Mouse (Mus musculus): ENCODE results near the gene Plppr1. TPM values are rescaled to one million over a fixed set of nuclear protein-coding genes. Genes with fewer than 3 reads are reported as not detected.

The Plppr1 gene
- polyA plus RNA-seq, 1 experiment from 2014 or later, result 0.70 TPM

DNA sequence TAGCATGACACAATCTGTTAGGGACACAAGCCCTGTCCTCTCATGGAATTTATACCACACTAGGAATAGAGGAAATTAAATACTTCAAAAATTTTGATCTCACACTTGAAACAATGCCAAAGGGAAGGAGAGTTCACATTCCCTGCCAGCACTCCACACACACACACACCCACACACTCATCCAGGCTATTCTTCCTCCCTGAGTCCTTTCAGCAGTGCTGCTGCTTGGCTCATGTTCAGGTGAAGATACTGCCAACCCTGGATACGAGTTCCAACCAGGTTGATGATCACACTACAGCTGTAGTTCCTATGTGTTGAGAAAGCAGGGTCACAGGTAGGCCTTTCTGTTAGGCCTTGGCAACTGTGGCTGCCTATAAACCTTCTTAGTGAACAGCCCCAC lies 165.9 kb downstream of the Plppr1 start:
- WGBS, result 67% methylated on average over 1 of the region's 1 CpGs
- Histone ChIP-seq H3K4me1 (replicated peaks; ENCODE audit: control insufficient read depth, insufficient read depth, low read length) (no peaks in the 10 kb centered on the region), H3K4me3 (ENCODE audit: low read depth, low read length) (no peak overlapping the region), H3K27ac (ENCODE audit: low read depth, low read length) (no peak overlapping the region), H3K4me2 (no peak overlapping the region), H3K36me3 (ENCODE audit: control insufficient read depth, insufficient read depth, low read length) (no peaks in the 10 kb centered on the region), H3K27me3 (replicated peaks; ENCODE audit: control insufficient read depth, insufficient read depth, low read length) (no peaks in the 10 kb centered on the region), H3K9me3 (ENCODE audit: control insufficient read depth, low read length) (no peaks in the 10 kb centered on the region), H3K9ac (ENCODE audit: low read depth, low read length) (no peak overlapping the region)
- no peak for DNase-seq (ENCODE audit: low spot score)
- no peak for ATAC-seq (replicated peaks; ENCODE audit: low FRiP score)

DNA sequence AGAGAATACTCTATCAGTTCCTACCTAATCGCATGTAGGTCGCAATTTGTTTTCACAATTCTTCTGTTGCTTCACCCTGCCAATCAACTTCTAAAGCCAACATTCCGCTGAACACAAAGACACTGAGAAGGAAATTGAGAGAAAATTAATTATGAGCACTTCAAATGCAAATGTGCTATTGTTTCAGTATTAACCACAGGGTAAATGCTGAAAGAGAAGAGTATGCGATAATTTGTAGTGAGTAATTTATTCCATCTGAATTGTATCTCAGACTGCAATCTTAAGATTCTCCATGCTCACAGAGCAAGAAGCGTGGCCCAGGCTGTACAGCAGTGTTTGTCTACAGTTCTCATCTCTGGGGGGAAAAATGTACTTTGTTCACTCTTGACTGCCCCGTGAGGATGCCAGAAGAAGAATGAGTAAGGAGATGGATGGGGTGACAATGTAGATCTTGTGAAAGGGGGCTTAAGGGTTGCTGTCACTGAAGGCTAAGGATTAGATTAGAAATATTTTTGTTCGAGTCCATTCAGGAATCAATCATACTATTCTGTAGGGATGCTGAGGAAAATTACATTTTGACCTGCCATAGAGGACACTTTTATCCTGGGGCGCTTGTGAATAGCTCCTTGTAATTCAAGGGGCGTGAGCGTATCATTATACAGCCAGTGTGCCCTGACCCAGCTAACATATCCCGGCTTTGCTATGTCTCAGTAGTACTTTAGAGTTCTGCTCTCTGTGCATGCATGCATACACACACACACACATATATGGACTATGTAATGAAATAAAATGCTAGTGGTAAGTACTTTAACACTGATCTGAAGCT lies 173.3 kb downstream of the Plppr1 start:
- no peaks in the 10 kb centered on the region for H3K36me3 ChIP-seq (ENCODE audit: control insufficient read depth, insufficient read depth, low read length)
- no peak for DNase-seq (ENCODE audit: low spot score)
- H3K4me2 ChIP-seq, result no peak overlapping the region
- 72% methylated on average over 11 of the region's 11 CpGs for WGBS
- H3K27ac ChIP-seq (ENCODE audit: low read depth, low read length), result no peak overlapping the region
- H3K4me3 ChIP-seq (ENCODE audit: low read depth, low read length), result no peak overlapping the region
- H3K9ac ChIP-seq (ENCODE audit: low read depth, low read length), result no peak overlapping the region
- H3K9me3 ChIP-seq (ENCODE audit: control insufficient read depth, low read length), result no peaks in the 10 kb centered on the region
- no peaks in the 10 kb centered on the region for H3K4me1 ChIP-seq (replicated peaks; ENCODE audit: control insufficient read depth, insufficient read depth, low read length)
- no peak for ATAC-seq (replicated peaks; ENCODE audit: low FRiP score)
- H3K27me3 ChIP-seq (replicated peaks; ENCODE audit: control insufficient read depth, insufficient read depth, low read length), result no peaks in the 10 kb centered on the region

- 48% methylated on average over 3 of the region's 3 CpGs for WGBS
These were observed 173.9 kb downstream of the Plppr1 start for GRCm38 (mm10) chr4:49233032-49233406.

GRCm38 (mm10) chr4:49238111-49238510 lies 179.0 kb downstream of the Plppr1 start:
- no peak overlapping the region for H3K4me2 ChIP-seq
- DNase-seq (ENCODE audit: low spot score) (no peak), ATAC-seq (replicated peaks; ENCODE audit: low FRiP score) (no peak)
- no peaks in the 10 kb centered on the region for H3K9me3 ChIP-seq (ENCODE audit: control insufficient read depth, low read length)
- no peak overlapping the region for H3K27ac ChIP-seq (ENCODE audit: low read depth, low read length)
- H3K36me3 ChIP-seq (ENCODE audit: control insufficient read depth, insufficient read depth, low read length), result no peaks in the 10 kb centered on the region
- no peaks in the 10 kb centered on the region for H3K27me3 ChIP-seq (replicated peaks; ENCODE audit: control insufficient read depth, insufficient read depth, low read length)
- H3K4me1 ChIP-seq (replicated peaks; ENCODE audit: control insufficient read depth, insufficient read depth, low read length), result no peaks in the 10 kb centered on the region
- WGBS, result 93% methylated on average over 4 of the region's 4 CpGs
- H3K4me3 ChIP-seq (ENCODE audit: low read depth, low read length), result no peak overlapping the region
- no peak overlapping the region for H3K9ac ChIP-seq (ENCODE audit: low read depth, low read length)

More at GRCm38 (mm10) chr4:49233032-49233406, 173.9 kb downstream of the Plppr1 start:
- H3K27ac ChIP-seq (ENCODE audit: low read depth, low read length), result no peak overlapping the region
- DNase-seq (ENCODE audit: low spot score), result no peak
- no peaks in the 10 kb centered on the region for H3K27me3 ChIP-seq (replicated peaks; ENCODE audit: control insufficient read depth, insufficient read depth, low read length)
- no peak for ATAC-seq (replicated peaks; ENCODE audit: low FRiP score)
- H3K9me3 ChIP-seq (ENCODE audit: control insufficient read depth, low read length), result no peaks in the 10 kb centered on the region
- no peak overlapping the region for H3K4me3 ChIP-seq (ENCODE audit: low read depth, low read length)
- H3K4me1 ChIP-seq (replicated peaks; ENCODE audit: control insufficient read depth, insufficient read depth, low read length), result no peaks in the 10 kb centered on the region
- H3K36me3 ChIP-seq (ENCODE audit: control insufficient read depth, insufficient read depth, low read length), result no peaks in the 10 kb centered on the region
- no peak overlapping the region for H3K4me2 ChIP-seq
- no peak overlapping the region for H3K9ac ChIP-seq (ENCODE audit: low read depth, low read length)

- no peaks in the 10 kb centered on the region for H3K27me3 ChIP-seq (replicated peaks; ENCODE audit: control insufficient read depth, insufficient read depth, low read length)
- no peak overlapping the region for H3K9ac ChIP-seq (ENCODE audit: low read depth, low read length)
- H3K4me2 ChIP-seq, result no peak overlapping the region
- ATAC-seq (replicated peaks; ENCODE audit: low FRiP score) (no peak), DNase-seq (ENCODE audit: low spot score) (no peak)
- H3K27ac ChIP-seq (ENCODE audit: low read depth, low read length), result no peak overlapping the region
- H3K4me1 ChIP-seq (replicated peaks; ENCODE audit: control insufficient read depth, insufficient read depth, low read length), result no peaks in the 10 kb centered on the region
- WGBS, result 85% methylated on average over 5 of the region's 5 CpGs
- H3K36me3 ChIP-seq (ENCODE audit: control insufficient read depth, insufficient read depth, low read length), result no peaks in the 10 kb centered on the region
- H3K9me3 ChIP-seq (ENCODE audit: control insufficient read depth, low read length), result no peaks in the 10 kb centered on the region
- no peak overlapping the region for H3K4me3 ChIP-seq (ENCODE audit: low read depth, low read length)
These were observed 180.4 kb downstream of the Plppr1 start for GRCm38 (mm10) chr4:49239451-49239850.

DNA sequence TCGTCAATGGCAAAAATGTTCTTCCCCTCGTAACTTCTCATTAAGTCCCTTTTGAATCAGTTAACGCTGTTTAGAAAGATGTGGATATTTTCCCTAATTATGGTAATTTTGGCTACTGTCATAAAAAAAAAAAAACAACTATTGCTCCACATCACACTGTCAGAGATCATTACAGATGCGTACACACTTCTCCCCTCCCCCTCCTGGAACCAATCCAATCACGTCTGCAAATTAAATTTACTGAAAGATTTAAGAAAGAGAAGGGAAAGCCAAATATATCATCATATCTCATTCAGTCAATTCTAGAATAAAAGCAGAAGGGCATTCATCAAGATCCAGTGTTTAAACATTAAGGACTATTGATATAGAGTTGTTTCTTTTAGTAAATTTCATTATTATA lies 185.7 kb downstream of the Plppr1 start:
- H3K27me3 ChIP-seq (replicated peaks; ENCODE audit: control insufficient read depth, insufficient read depth, low read length), result no peaks in the 10 kb centered on the region
- no peaks in the 10 kb centered on the region for H3K4me1 ChIP-seq (replicated peaks; ENCODE audit: control insufficient read depth, insufficient read depth, low read length)
- no peak for DNase-seq (ENCODE audit: low spot score)
- no peaks in the 10 kb centered on the region for H3K36me3 ChIP-seq (ENCODE audit: control insufficient read depth, insufficient read depth, low read length)
- no peak overlapping the region for H3K4me3 ChIP-seq (ENCODE audit: low read depth, low read length)
- no peak for ATAC-seq (replicated peaks; ENCODE audit: low FRiP score)
- H3K27ac ChIP-seq (ENCODE audit: low read depth, low read length), result no peak overlapping the region
- WGBS, result 76% methylated on average over 5 of the region's 5 CpGs
- H3K9me3 ChIP-seq (ENCODE audit: control insufficient read depth, low read length), result no peaks in the 10 kb centered on the region
- no peak overlapping the region for H3K9ac ChIP-seq (ENCODE audit: low read depth, low read length)
- no peak overlapping the region for H3K4me2 ChIP-seq

DNA sequence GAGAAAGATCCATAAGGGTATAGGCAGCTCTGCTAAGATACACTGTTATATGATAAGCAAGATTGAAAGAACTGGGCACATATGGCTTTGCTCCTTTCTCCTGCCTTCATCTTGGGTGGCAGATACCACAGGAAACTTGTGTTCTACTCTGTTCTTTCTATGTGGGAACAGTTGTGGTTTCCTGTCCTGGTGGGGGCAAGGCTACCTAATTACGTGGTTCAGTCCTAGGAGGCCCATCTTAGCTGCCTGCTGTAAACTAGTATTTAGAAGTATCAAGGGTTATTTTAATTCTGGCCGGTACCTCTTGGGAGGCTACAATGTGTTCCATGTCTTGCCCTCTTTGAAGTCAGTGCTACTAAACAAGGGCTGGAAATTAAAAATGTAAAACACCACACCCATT lies 186.2 kb downstream of the Plppr1 start:
- no peak overlapping the region for H3K4me3 ChIP-seq (ENCODE audit: low read depth, low read length)
- 51% methylated on average over 2 of the region's 2 CpGs for WGBS
- no peaks in the 10 kb centered on the region for H3K4me1 ChIP-seq (replicated peaks; ENCODE audit: control insufficient read depth, insufficient read depth, low read length)
- no peak overlapping the region for H3K4me2 ChIP-seq
- H3K27ac ChIP-seq (ENCODE audit: low read depth, low read length), result no peak overlapping the region
- no peaks in the 10 kb centered on the region for H3K9me3 ChIP-seq (ENCODE audit: control insufficient read depth, low read length)
- no peaks in the 10 kb centered on the region for H3K27me3 ChIP-seq (replicated peaks; ENCODE audit: control insufficient read depth, insufficient read depth, low read length)
- H3K9ac ChIP-seq (ENCODE audit: low read depth, low read length), result no peak overlapping the region
- no peaks in the 10 kb centered on the region for H3K36me3 ChIP-seq (ENCODE audit: control insufficient read depth, insufficient read depth, low read length)
- no peak for ATAC-seq (replicated peaks; ENCODE audit: low FRiP score)
- DNase-seq (ENCODE audit: low spot score), result no peak

GRCm38 (mm10) chr4:49251262-49251661 lies 192.2 kb downstream of the Plppr1 start:
- DNase-seq (ENCODE audit: low spot score) (no peak), ATAC-seq (replicated peaks; ENCODE audit: low FRiP score) (no peak)
- no peaks in the 10 kb centered on the region for H3K36me3 ChIP-seq (ENCODE audit: control insufficient read depth, insufficient read depth, low read length)
- H3K4me3 ChIP-seq (ENCODE audit: low read depth, low read length), result no peak overlapping the region
- 21% methylated on average over 3 of the region's 3 CpGs for WGBS
- H3K27ac ChIP-seq (ENCODE audit: low read depth, low read length), result no peak overlapping the region
- H3K4me1 ChIP-seq (replicated peaks; ENCODE audit: control insufficient read depth, insufficient read depth, low read length), result no peaks in the 10 kb centered on the region
- H3K9me3 ChIP-seq (ENCODE audit: control insufficient read depth, low read length), result no peaks in the 10 kb centered on the region
- no peaks in the 10 kb centered on the region for H3K27me3 ChIP-seq (replicated peaks; ENCODE audit: control insufficient read depth, insufficient read depth, low read length)
- H3K4me2 ChIP-seq, result no peak overlapping the region
- H3K9ac ChIP-seq (ENCODE audit: low read depth, low read length), result no peak overlapping the region

- no peak for ATAC-seq (replicated peaks; ENCODE audit: low FRiP score)
- Histone ChIP-seq H3K4me3 (ENCODE audit: low read depth, low read length) (no peak overlapping the region), H3K4me1 (replicated peaks; ENCODE audit: control insufficient read depth, insufficient read depth, low read length) (no peaks in the 10 kb centered on the region), H3K4me2 (no peak overlapping the region), H3K9me3 (ENCODE audit: control insufficient read depth, low read length) (no peaks in the 10 kb centered on the region), H3K27ac (ENCODE audit: low read depth, low read length) (no peak overlapping the region), H3K27me3 (replicated peaks; ENCODE audit: control insufficient read depth, insufficient read depth, low read length) (no peaks in the 10 kb centered on the region), H3K36me3 (ENCODE audit: control insufficient read depth, insufficient read depth, low read length) (no peaks in the 10 kb centered on the region), H3K9ac (ENCODE audit: low read depth, low read length) (no peak overlapping the region)
- WGBS, result 71% methylated on average over 3 of the region's 3 CpGs
- no peak for DNase-seq (ENCODE audit: low spot score)
These were observed 193.1 kb downstream of the Plppr1 start for GRCm38 (mm10) chr4:49252169-49252568.
